Mouse (Mus musculus) CD8-positive naive resting alpha-beta T cell, adult 2 months (primary cell): ENCODE measurements around the gene Ntng1.
"Not testable (repeated sequence)": the region's sequence is repeated elsewhere in the genome, so short reads cannot be mapped to it uniquely, and the experiment has no call there.

Experiments
- DNase-seq, 2 experiments: peaks; one replicate each; pipeline ENCODE4 v3.0.0; 2022; ENCODE audit warnings: low read depth in 2 of 2, low spot score in 2 of 2

Ntng1 gene

GRCm38 (mm10) chr3:109797354-109797753 lies 346.5 kb downstream of the Ntng1 start:
- no peak for DNase-seq

GRCm38 (mm10) chr3:109783231-109783630 lies 360.6 kb downstream of the Ntng1 start:
- DNase-seq, result no peak

GRCm38 (mm10) chr3:109782289-109782951 lies 361.4 kb downstream of the Ntng1 start:
- no peak for DNase-seq

- no peak for DNase-seq
Observed at GRCm38 (mm10) chr3:109781917-109782288, 361.9 kb downstream of the Ntng1 start.

- DNase-seq, result no peak
Observed at GRCm38 (mm10) chr3:109775200-109775599, 368.6 kb downstream of the Ntng1 start.

- DNase-seq, result no peak
Observed at GRCm38 (mm10) chr3:109772120-109772519, 371.7 kb downstream of the Ntng1 start.

- DNase-seq, result no peak
Observed at GRCm38 (mm10) chr3:109766939-109767338, 376.9 kb downstream of the Ntng1 start.

GRCm38 (mm10) chr3:109765608-109766007 lies 378.2 kb downstream of the Ntng1 start:
- DNase-seq, result no peak

GRCm38 (mm10) chr3:109765141-109765540 lies 378.7 kb downstream of the Ntng1 start:
- DNase-seq, result no peak

GRCm38 (mm10) chr3:109756426-109756825 lies 387.4 kb downstream of the Ntng1 start:
- no peak for DNase-seq

- not testable (repeated sequence) for DNase-seq
Observed at GRCm38 (mm10) chr3:109747593-109747992, 396.2 kb downstream of the Ntng1 start.

GRCm38 (mm10) chr3:109740466-109741102 lies 403.2 kb downstream of the Ntng1 start:
- no peak for DNase-seq

- no peak for DNase-seq
Observed at GRCm38 (mm10) chr3:109732327-109733182, 411.3 kb downstream of the Ntng1 start.

- no peak for DNase-seq
Observed at GRCm38 (mm10) chr3:109731592-109732230, 412.1 kb downstream of the Ntng1 start.
